ENCODE assay signal across 8 mouse cellular contexts in genomic region chr15:89475293-89475600, GRCm38 (mm10). TPM values are rescaled to one million over a fixed set of nuclear protein-coding genes. Genes with fewer than 3 reads are reported as not detected.
DNase-seq lines count a peak whose midpoint lies in the region; ATAC-seq lines count a peak whose summit lies in the region.

No protein-coding gene starts in this region.

- H3K4me1 ChIP-seq in kidney, embryonic 16.5 days (ENCODE audit: insufficient read depth, low read length) = peaks cover 7% of the 10 kb centered on the region
- peaks cover 11% of the 10 kb centered on the region for H3K4me1 ChIP-seq in embryonic facial prominence, embryonic 13.5 days
- peaks cover 5% of the 10 kb centered on the region; the same call in 1 of the 2 replicates for H3K4me1 ChIP-seq in intestine, embryonic 16.5 days (ENCODE audit: control insufficient read depth, insufficient read depth, low read length)
- H3K4me1 ChIP-seq in neural tube, embryonic 12.5 days = peaks cover 8% of the 10 kb centered on the region

- no peak overlapping the region for H3K27ac ChIP-seq in kidney, embryonic 16.5 days (ENCODE audit: low read length)
- no peak overlapping the region for H3K27ac ChIP-seq in embryonic facial prominence, embryonic 13.5 days
- no peak overlapping the region for H3K27ac ChIP-seq in intestine, embryonic 16.5 days (ENCODE audit: low read length)
- H3K27ac ChIP-seq in neural tube, embryonic 12.5 days = no peak overlapping the region

- intact Hi-C loops in gastrocnemius, postnatal 36 days (cut with DNase I) = no loop called here

- H3K9me3 ChIP-seq in kidney, embryonic 16.5 days (ENCODE audit: low read length) = no peaks in the 10 kb centered on the region
- H3K9me3 ChIP-seq in embryonic facial prominence, embryonic 13.5 days = no peaks in the 10 kb centered on the region
- H3K9me3 ChIP-seq in intestine, embryonic 16.5 days (ENCODE audit: control insufficient read depth, low read length) = no peaks in the 10 kb centered on the region
- no peaks in the 10 kb centered on the region for H3K9me3 ChIP-seq in neural tube, embryonic 12.5 days

- DNase-seq in kidney, adult 8-10 months = no peak
- no peak for DNase-seq in embryo, embryonic 10 days (ENCODE audit: low spot score)
- no peak for DNase-seq in cerebellum, postnatal 10 days
- DNase-seq in gastrocnemius, postnatal 36 days = no peak

- WGBS in kidney, embryonic 16.5 days = 85% methylated on average over 7 of the region's 7 CpGs
- WGBS in embryonic facial prominence, embryonic 13.5 days = 83% methylated on average over 7 of the region's 7 CpGs
- 95% methylated on average over 7 of the region's 7 CpGs for WGBS in intestine, embryonic 16.5 days
- WGBS in neural tube, embryonic 12.5 days = 91% methylated on average over 7 of the region's 7 CpGs

- no peaks in the 10 kb centered on the region for H3K27me3 ChIP-seq in kidney, embryonic 16.5 days (ENCODE audit: insufficient read depth, low read length)
- H3K27me3 ChIP-seq in embryonic facial prominence, embryonic 13.5 days = no peaks in the 10 kb centered on the region; the same call in 1 of the 2 replicates
- H3K27me3 ChIP-seq in intestine, embryonic 16.5 days (replicated peaks; ENCODE audit: control insufficient read depth, insufficient read depth, low read length) = no peaks in the 10 kb centered on the region
- H3K27me3 ChIP-seq in neural tube, embryonic 12.5 days (replicated peaks) = no peaks in the 10 kb centered on the region

- peak overlapping the region; percentile 69 for H3K4me3 ChIP-seq in kidney, embryonic 16.5 days (ENCODE audit: low read length)
- peak overlapping the region; percentile 65 for H3K4me3 ChIP-seq in embryonic facial prominence, embryonic 13.5 days
- H3K4me3 ChIP-seq in intestine, embryonic 16.5 days (ENCODE audit: low read length) = peak overlapping the region; percentile 57
- peak overlapping the region; percentile 53; the same call in 1 of the 2 replicates for H3K4me3 ChIP-seq in neural tube, embryonic 12.5 days

- peak overlapping the region; percentile 80 for H3K9ac ChIP-seq in kidney, embryonic 16.5 days (replicated peaks; ENCODE audit: low read length)
- peak overlapping the region; percentile 78 for H3K9ac ChIP-seq in embryonic facial prominence, embryonic 13.5 days
- H3K9ac ChIP-seq in intestine, embryonic 16.5 days (ENCODE audit: low read depth, low read length) = peak overlapping the region; percentile 73
- peak overlapping the region; percentile 64; the same call in 1 of the 2 replicates for H3K9ac ChIP-seq in neural tube, embryonic 12.5 days

- H3K4me2 ChIP-seq in kidney, embryonic 16.5 days (replicated peaks; ENCODE audit: low read depth, low read length) = peak overlapping the region; percentile 94
- peak overlapping the region; percentile 82 for H3K4me2 ChIP-seq in embryonic facial prominence, embryonic 13.5 days
- peak overlapping the region; percentile 90 for H3K4me2 ChIP-seq in intestine, embryonic 16.5 days (ENCODE audit: low read depth, low read length)
- H3K4me2 ChIP-seq in neural tube, embryonic 12.5 days (replicated peaks) = peak overlapping the region; percentile 86

- no peak for ATAC-seq in kidney, embryonic 16.5 days (ENCODE audit: low FRiP score, low TSS enrichment)
- ATAC-seq in embryonic facial prominence, embryonic 13.5 days (ENCODE audit: insufficient number of reproducible peaks, insufficient read depth, low FRiP score, low TSS enrichment, low read depth) = no peak
- no peak for ATAC-seq in intestine, embryonic 16.5 days
- ATAC-seq in neural tube, embryonic 12.5 days (ENCODE audit: low FRiP score, low read depth) = peak; percentile 14; the same call in 1 of the 2 replicates

- H3K36me3 ChIP-seq in kidney, embryonic 16.5 days (ENCODE audit: insufficient read depth, low read length) = no peaks in the 10 kb centered on the region
- H3K36me3 ChIP-seq in embryonic facial prominence, embryonic 13.5 days = no peaks in the 10 kb centered on the region
- H3K36me3 ChIP-seq in intestine, embryonic 16.5 days (ENCODE audit: control insufficient read depth, insufficient read depth, low read length) = no peaks in the 10 kb centered on the region
- no peaks in the 10 kb centered on the region for H3K36me3 ChIP-seq in neural tube, embryonic 12.5 days

RNA-seq across cellular contexts. Expression of gene Arsa, which starts 2.0 kb away (rescaled TPM):
- polyA plus RNA-seq in kidney, embryonic 16.5 days (2015; fragmentation: Nextera tagmentation; extraction: Ambion mirVana) = 19.2 and 21.1 TPM in 2 replicates
- 20.8 and 22.9 TPM in 2 replicates for polyA plus RNA-seq in embryonic facial prominence, embryonic 13.5 days (2015; fragmentation: Nextera tagmentation; extraction: Ambion mirVana)
- polyA plus RNA-seq in intestine, embryonic 16.5 days (2015; fragmentation: Nextera tagmentation; extraction: Ambion mirVana) = 29.5 and 36.4 TPM in 2 replicates
- polyA plus RNA-seq in neural tube, embryonic 12.5 days (2016; fragmentation: Nextera tagmentation; extraction: Ambion mirVana) = 15.4 and 15.6 TPM in 2 replicates
- 1 to 10 TPM; 3.0 to 3.8 TPM for total RNA-seq in gastrocnemius, postnatal 36 days (2021)

RNA-seq across cellular contexts. Expression of gene Mapk8ip2, which starts 21.5 kb away (rescaled TPM):
- 0.92 and 1.1 TPM in 2 replicates for polyA plus RNA-seq in kidney, embryonic 16.5 days (2015; fragmentation: Nextera tagmentation; extraction: Ambion mirVana)
- 2.8 and 5.4 TPM in 2 replicates for polyA plus RNA-seq in embryonic facial prominence, embryonic 13.5 days (2015; fragmentation: Nextera tagmentation; extraction: Ambion mirVana)
- 3.4 and 3.6 TPM in 2 replicates for polyA plus RNA-seq in intestine, embryonic 16.5 days (2015; fragmentation: Nextera tagmentation; extraction: Ambion mirVana)
- polyA plus RNA-seq in neural tube, embryonic 12.5 days (2016; fragmentation: Nextera tagmentation; extraction: Ambion mirVana) = 61.7 and 62.5 TPM in 2 replicates
- total RNA-seq in gastrocnemius, postnatal 36 days (2021) = under 1 TPM; 0.28 to 0.30 TPM

RNA-seq across cellular contexts. Expression of gene Shank3, which starts 24.2 kb away (rescaled TPM):
- polyA plus RNA-seq in kidney, embryonic 16.5 days (2015; fragmentation: Nextera tagmentation; extraction: Ambion mirVana) = 1.8 and 2.9 TPM in 2 replicates
- 2.2 and 2.9 TPM in 2 replicates for polyA plus RNA-seq in embryonic facial prominence, embryonic 13.5 days (2015; fragmentation: Nextera tagmentation; extraction: Ambion mirVana)
- 0.70 and 0.80 TPM in 2 replicates for polyA plus RNA-seq in intestine, embryonic 16.5 days (2015; fragmentation: Nextera tagmentation; extraction: Ambion mirVana)
- 4.8 and 7.1 TPM in 2 replicates for polyA plus RNA-seq in neural tube, embryonic 12.5 days (2016; fragmentation: Nextera tagmentation; extraction: Ambion mirVana)
- 10 to 100 TPM; 14.4 to 15.5 TPM for total RNA-seq in gastrocnemius, postnatal 36 days (2021)

RNA-seq across cellular contexts. Expression of gene Chkb, which starts 45.5 kb away (rescaled TPM):
- polyA plus RNA-seq in kidney, embryonic 16.5 days (2015; fragmentation: Nextera tagmentation; extraction: Ambion mirVana) = 57.6 and 64.3 TPM in 2 replicates
- polyA plus RNA-seq in embryonic facial prominence, embryonic 13.5 days (2015; fragmentation: Nextera tagmentation; extraction: Ambion mirVana) = 59.3 and 71.1 TPM in 2 replicates
- 63.7 and 67.0 TPM in 2 replicates for polyA plus RNA-seq in intestine, embryonic 16.5 days (2015; fragmentation: Nextera tagmentation; extraction: Ambion mirVana)
- polyA plus RNA-seq in neural tube, embryonic 12.5 days (2016; fragmentation: Nextera tagmentation; extraction: Ambion mirVana) = 79.3 and 80.1 TPM in 2 replicates
- 10 to 100 TPM; 20.8 to 30.0 TPM for total RNA-seq in gastrocnemius, postnatal 36 days (2021)

RNA-seq across cellular contexts. Expression of gene Gm44502, which starts 45.8 kb away (rescaled TPM):
- 0.33 TPM in 1 of 2 replicates, not detected in the other for polyA plus RNA-seq in kidney, embryonic 16.5 days (2015; fragmentation: Nextera tagmentation; extraction: Ambion mirVana)
- polyA plus RNA-seq in embryonic facial prominence, embryonic 13.5 days (2015; fragmentation: Nextera tagmentation; extraction: Ambion mirVana) = not detected in 2 replicates
- not detected in 2 replicates for polyA plus RNA-seq in intestine, embryonic 16.5 days (2015; fragmentation: Nextera tagmentation; extraction: Ambion mirVana)
- not detected in 2 replicates for polyA plus RNA-seq in neural tube, embryonic 12.5 days (2016; fragmentation: Nextera tagmentation; extraction: Ambion mirVana)
- total RNA-seq in gastrocnemius, postnatal 36 days (2021) = 1 to 10 TPM in 1 of 2 experiments, not detected in 1; 1.5 TPM
